Mouse (Mus musculus): ENCODE results near the gene Arhgap25.

DNA sequence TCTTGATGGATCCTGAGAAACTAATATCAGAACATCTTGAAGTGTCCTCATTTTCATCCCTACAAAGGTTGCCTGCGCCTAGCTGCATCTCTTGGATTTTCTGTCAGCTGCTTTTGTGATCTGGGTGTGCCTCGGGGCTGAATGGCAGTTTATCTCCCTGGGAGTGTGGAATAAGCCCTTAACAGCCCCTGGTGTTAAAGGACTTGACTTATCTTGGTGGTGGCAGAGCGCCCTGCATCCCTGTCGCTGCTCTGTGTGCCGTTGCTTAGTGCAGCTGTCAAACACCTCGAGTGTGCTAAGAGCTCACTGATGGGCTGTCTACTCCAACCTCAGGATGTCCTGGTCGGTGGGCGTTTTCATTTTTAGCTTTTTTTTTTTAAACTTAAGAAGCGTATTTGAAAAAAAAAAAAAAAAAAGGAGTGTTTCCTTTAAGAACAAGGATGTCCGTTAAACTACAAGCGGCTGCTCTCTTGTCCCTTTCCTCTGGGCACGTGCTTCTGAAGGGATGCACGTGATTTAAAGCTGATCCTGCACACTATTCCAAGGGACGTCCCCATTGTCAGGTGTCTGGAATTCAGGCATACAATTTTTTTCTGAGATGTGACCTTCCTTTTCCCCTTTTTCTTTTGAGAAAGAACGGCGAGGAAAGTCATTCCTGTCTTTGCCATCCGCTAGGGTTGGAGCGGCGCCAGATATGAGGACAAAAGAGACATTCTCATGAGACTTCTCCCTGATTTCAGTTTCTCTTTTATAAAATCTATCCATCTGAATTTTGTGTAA, 108.8 kb downstream of the Arhgap25 start:
- TF ChIP-seq POLR2AphosphoS5 (IDR thresholded peaks at IDR 0.05; ENCODE audit: insufficient replicate concordance, low read depth, low read length): no peak
- no peak for TF ChIP-seq GATA1 (IDR thresholded peaks at IDR 0.05; ENCODE audit: borderline replicate concordance, low read length)
